Mouse (Mus musculus) neural tube, embryonic 14.5 days (tissue): ENCODE results near the gene Slc5a10. TPM values are rescaled to one million over a fixed set of nuclear protein-coding genes. Genes with fewer than 3 reads are reported as not detected.
A peak's percentile ranks its signal among the peaks of the same experiment; 100 is the strongest.

ENCODE experiments used
- ATAC-seq: fragments of 200-750 bp; cut with Nextera tagmentation; 2 replicates; pipeline ENCODE4 v1.8.0; 2017; ENCODE audit warnings: low read depth, mild to moderate bottlenecking, moderate TSS enrichment, moderate library complexity
- H3K27ac ChIP-seq: fragments of 300-500 bp; sonication (generic); 2 replicates; pipeline ENCODE4 v1.5.1; 2014; ENCODE audit warnings: low read depth, mild to moderate bottlenecking, control low read depth, low read length, moderate library complexity, mixed read lengths
- H3K27me3 ChIP-seq: fragments of 300-500 bp; sonication (generic); 2 replicates; pipeline ENCODE4 v1.6.1; 2014; ENCODE audit warnings: low read length; ENCODE audit not compliant: control insufficient read depth, insufficient read depth
- H3K36me3 ChIP-seq: fragments of 300-500 bp; sonication (generic); 2 replicates; pipeline ENCODE4 v1.6.1; 2014; ENCODE audit warnings: low read length, mixed read lengths; ENCODE audit not compliant: control insufficient read depth, insufficient read depth
- H3K4me1 ChIP-seq: fragments of 300-500 bp; sonication (generic); 2 replicates; pipeline ENCODE4 v1.6.1; 2014; ENCODE audit warnings: low read length; ENCODE audit not compliant: control insufficient read depth, insufficient read depth
- H3K4me2 ChIP-seq: fragments of 300-500 bp; sonication (generic); 2 replicates; pipeline ENCODE4 v1.6.1; 2014; ENCODE audit warnings: mild to moderate bottlenecking, low read depth, low read length, control low read depth
- H3K4me3 ChIP-seq: fragments of 300-500 bp; sonication (generic); 2 replicates; pipeline ENCODE4 v1.5.1; 2014; ENCODE audit warnings: low read depth, low read length, control low read depth, mixed read lengths
- H3K9ac ChIP-seq: fragments of 300-500 bp; sonication (generic); replicated peaks from 2 replicates; pipeline ENCODE4 v1.6.1; 2014; ENCODE audit warnings: low read depth, mild to moderate bottlenecking, control low read depth, low read length, mixed read lengths
- H3K9me3 ChIP-seq: fragments of 300-500 bp; sonication (generic); 2 replicates; pipeline ENCODE4 v1.6.1; 2016; ENCODE audit warnings: low read length; ENCODE audit not compliant: control insufficient read depth
- WGBS: fragments of 180-500 bp; shearing (Covaris S2); extraction: QIAGEN DNeasy Blood & Tissue Kit; methylation state at CpG from one replicate; pipeline ENCODE4 v1.1.7; 2014; 5-methylcytosine and 5-hydroxymethylcytosine counted together
- polyA plus RNA-seq: library from polyadenylated mRNA; unstranded; fragments of >200 nt; fragmentation: Nextera tagmentation; extraction: Ambion mirVana; gene quantifications from 2 replicates; pipeline ENCODE4 v1.2.1, GENCODE M21; 2014

Gene Slc5a10
- polyA plus RNA-seq, 1 experiment from 2014 or later = not detected

- H3K36me3 ChIP-seq = no peaks in the 10 kb centered on the region
- H3K27me3 ChIP-seq = no peaks in the 10 kb centered on the region
- ATAC-seq = no peak
- no peak overlapping the region for H3K27ac ChIP-seq
- no peak overlapping the region for H3K4me3 ChIP-seq
- no peaks in the 10 kb centered on the region for H3K4me1 ChIP-seq
- H3K9ac ChIP-seq = no peak overlapping the region
- no peak overlapping the region for H3K4me2 ChIP-seq
- no peaks in the 10 kb centered on the region for H3K9me3 ChIP-seq
Measured at GRCm38 (mm10) chr11:61698852-61699251, 21.8 kb downstream of the Slc5a10 start.

GRCm38 (mm10) chr11:61692996-61693395, 27.6 kb downstream of the Slc5a10 start:
- Histone ChIP-seq H3K36me3 (no peaks in the 10 kb centered on the region), H3K27me3 (no peaks in the 10 kb centered on the region), H3K27ac (no peak overlapping the region), H3K9ac (no peak overlapping the region), H3K4me1 (no peaks in the 10 kb centered on the region), H3K9me3 (no peaks in the 10 kb centered on the region), H3K4me3 (no peak overlapping the region), H3K4me2 (no peak overlapping the region)
- ATAC-seq = no peak
- WGBS = 88% methylated on average over 5 of the region's 5 CpGs

- Histone ChIP-seq H3K9ac (no peak overlapping the region), H3K27me3 (peaks cover 21% of the 10 kb centered on the region), H3K4me1 (no peaks in the 10 kb centered on the region), H3K9me3 (no peaks in the 10 kb centered on the region), H3K4me3 (no peak overlapping the region), H3K27ac (no peak overlapping the region), H3K4me2 (no peak overlapping the region), H3K36me3 (no peaks in the 10 kb centered on the region)
- WGBS = 42% methylated on average over 2 of the region's 2 CpGs
- ATAC-seq = no peak
Measured at GRCm38 (mm10) chr11:61687595-61687994, 33.0 kb downstream of the Slc5a10 start.

GRCm38 (mm10) chr11:61686906-61687453, 33.6 kb downstream of the Slc5a10 start:
- WGBS = 41% methylated on average over 10 of the region's 10 CpGs
- H3K4me2 ChIP-seq = no peak overlapping the region
- ATAC-seq = no peak
- H3K27ac ChIP-seq = no peak overlapping the region
- H3K27me3 ChIP-seq = peaks cover 21% of the 10 kb centered on the region
- H3K4me3 ChIP-seq = no peak overlapping the region
- no peak overlapping the region for H3K9ac ChIP-seq
- no peaks in the 10 kb centered on the region for H3K36me3 ChIP-seq
- no peaks in the 10 kb centered on the region for H3K9me3 ChIP-seq
- no peaks in the 10 kb centered on the region for H3K4me1 ChIP-seq

- no peak overlapping the region for H3K27ac ChIP-seq
- ATAC-seq = no peak
- H3K4me3 ChIP-seq = no peak overlapping the region
- H3K4me2 ChIP-seq = no peak overlapping the region
- H3K27me3 ChIP-seq = peaks cover 21% of the 10 kb centered on the region
- WGBS = 65% methylated on average over 2 of the region's 2 CpGs
- no peaks in the 10 kb centered on the region for H3K36me3 ChIP-seq
- no peak overlapping the region for H3K9ac ChIP-seq
- no peaks in the 10 kb centered on the region for H3K9me3 ChIP-seq
- H3K4me1 ChIP-seq = no peaks in the 10 kb centered on the region
Measured at GRCm38 (mm10) chr11:61686141-61686540, 34.5 kb downstream of the Slc5a10 start.

- H3K27ac ChIP-seq = no peak overlapping the region
- ATAC-seq = no peak
- H3K4me1 ChIP-seq = no peaks in the 10 kb centered on the region
- no peaks in the 10 kb centered on the region for H3K9me3 ChIP-seq
- H3K4me2 ChIP-seq = no peak overlapping the region
- H3K36me3 ChIP-seq = no peaks in the 10 kb centered on the region
- H3K4me3 ChIP-seq = no peak overlapping the region
- H3K27me3 ChIP-seq = peaks cover 21% of the 10 kb centered on the region
- no peak overlapping the region for H3K9ac ChIP-seq
- WGBS = 72% methylated on average over 8 of the region's 8 CpGs
Measured at GRCm38 (mm10) chr11:61685119-61685725, 35.4 kb downstream of the Slc5a10 start.

- no peaks in the 10 kb centered on the region for H3K9me3 ChIP-seq
- 1% methylated on average over 74 of the region's 76 CpGs for WGBS
- H3K27me3 ChIP-seq = peaks cover 21% of the 10 kb centered on the region
- H3K4me2 ChIP-seq = peak within 1 kb of the TSS; percentile 42
- no peak for ATAC-seq
- 0 out of 2 replicates have a peak within 1 kb of the TSS, but pooled peaks have one; percentile 2 for H3K9ac ChIP-seq
- no peaks in the 10 kb centered on the region for H3K36me3 ChIP-seq
- H3K4me1 ChIP-seq = no peaks in the 10 kb centered on the region
- peak within 1 kb of the TSS; percentile 29 for H3K4me3 ChIP-seq
- H3K27ac ChIP-seq = no peak within 1 kb of the TSS
Measured at GRCm38 (mm10) chr11:61683907-61684731, 36.5 kb downstream of the Slc5a10 start, which contains the start of gene Fam83g. Gene Fam83g, plus strand, starts transcription at chr11:61684091.

GRCm38 (mm10) chr11:61679091-61679866, 41.3 kb downstream of the Slc5a10 start:
- Histone ChIP-seq H3K27ac (no peak overlapping the region), H3K9me3 (no peaks in the 10 kb centered on the region), H3K27me3 (peaks cover 10% of the 10 kb centered on the region; the same call in 1 of the 2 replicates), H3K9ac (no peak overlapping the region), H3K36me3 (no peaks in the 10 kb centered on the region), H3K4me3 (no peak overlapping the region), H3K4me1 (0 out of 2 replicates have a peak, but pooled peaks cover 4% of the 10 kb centered on the region), H3K4me2 (no peak overlapping the region)
- no peak for ATAC-seq
- 91% methylated on average over 4 of the region's 4 CpGs for WGBS
